Mouse (Mus musculus): Measurements from ENCODE around the gene Car15. TPM values are rescaled to one million over a fixed set of nuclear protein-coding genes. Genes with fewer than 3 reads are reported as not detected.

Car15 gene
- polyA plus RNA-seq, 1 experiment from 2014 or later = 2.8 TPM

DNA sequence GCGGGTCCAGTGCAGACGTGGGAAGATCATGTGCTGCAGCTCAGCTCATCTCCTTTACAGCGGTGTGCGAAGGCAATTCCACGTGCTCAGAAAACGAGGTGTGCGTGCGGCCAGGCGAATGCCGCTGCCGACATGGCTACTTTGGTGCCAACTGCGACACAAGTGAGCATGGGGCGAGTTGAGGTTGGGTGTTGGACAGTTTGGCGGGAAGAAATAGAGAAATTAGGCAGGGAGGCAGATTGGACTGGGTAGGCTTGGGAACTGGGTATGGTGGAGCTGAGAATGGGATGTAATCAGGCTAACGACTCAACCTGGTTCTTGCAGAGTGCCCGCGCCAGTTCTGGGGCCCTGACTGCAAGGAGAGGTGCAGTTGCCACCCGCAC lies 35.7 kb downstream of the Car15 start:
- peaks cover 39% of the 10 kb centered on the region for H3K27me3 ChIP-seq

DNA sequence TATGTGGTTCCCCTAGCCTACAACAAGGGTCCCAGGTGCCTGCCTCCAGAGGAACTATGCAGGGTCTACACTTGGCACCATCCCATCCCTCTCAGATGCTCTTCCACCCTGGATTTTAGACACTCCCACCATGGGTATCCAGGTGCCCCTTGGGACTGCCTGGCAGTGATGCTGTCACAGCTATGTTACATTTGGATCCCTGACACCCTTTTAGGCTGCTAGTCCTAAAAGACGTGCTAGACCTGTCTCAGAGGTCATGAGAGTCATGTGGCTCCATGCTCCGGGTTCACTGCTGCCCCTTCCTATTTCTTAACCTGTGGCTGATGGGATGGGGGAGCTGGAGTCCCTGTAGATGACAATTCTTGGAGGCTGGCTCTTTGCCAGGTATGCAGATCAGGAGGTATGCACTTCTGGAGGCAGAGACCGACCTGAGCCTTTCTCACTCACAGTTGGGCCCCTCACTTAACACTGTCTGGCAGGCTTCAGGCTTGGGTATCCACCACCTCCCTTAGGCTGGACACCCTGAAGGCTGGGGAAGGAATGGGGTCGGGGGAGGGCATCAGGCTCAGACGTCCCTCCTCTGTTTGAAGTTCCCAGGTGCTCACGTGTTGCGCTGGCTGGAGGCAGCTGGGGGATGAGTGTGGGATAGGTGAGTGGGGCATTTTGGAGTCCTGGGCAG lies 36.2 kb downstream of the Car15 start:
- Histone ChIP-seq H3K9me3 (replicated peaks) (no peaks in the 10 kb centered on the region), H3K4me2 (replicated peaks) (peak overlapping the region; percentile 81), H3K4me3 (replicated peaks) (0 out of 2 replicates have a peak overlapping the region, but pooled peaks have one; percentile 28), H3K9ac (no peak overlapping the region), H3K27ac (replicated peaks) (no peak overlapping the region), H3K27me3 (peaks cover 39% of the 10 kb centered on the region), H3K4me1 (peaks cover 85% of the 10 kb centered on the region), H3K36me3 (no peaks in the 10 kb centered on the region; the same call in 1 of the 2 replicates)
- 21% methylated on average over 7 of the region's 7 CpGs for WGBS
- no peak for ATAC-seq (ENCODE audit: insufficient number of reproducible peaks, low FRiP score, low TSS enrichment, low read depth)

More for the DNA sequence above, 35.7 kb downstream of the Car15 start:
- 22% methylated on average over 18 of the region's 18 CpGs for WGBS
- Histone ChIP-seq H3K36me3 (no peaks in the 10 kb centered on the region; the same call in 1 of the 2 replicates), H3K4me3 (replicated peaks) (peak overlapping the region; percentile 28), H3K9me3 (replicated peaks) (no peaks in the 10 kb centered on the region), H3K9ac (no peak overlapping the region; the same call in 1 of the 2 replicates), H3K4me1 (peaks cover 90% of the 10 kb centered on the region), H3K27ac (replicated peaks) (no peak overlapping the region), H3K4me2 (replicated peaks) (peak overlapping the region; percentile 81)
- no peak for ATAC-seq (ENCODE audit: insufficient number of reproducible peaks, low FRiP score, low TSS enrichment, low read depth)

GRCm38 (mm10) chr16:17799584-17799983 lies 38.6 kb downstream of the Car15 start:
- H3K27ac ChIP-seq (replicated peaks) = no peak overlapping the region
- ATAC-seq (ENCODE audit: insufficient number of reproducible peaks, low FRiP score, low TSS enrichment, low read depth) = no peak
- no peak overlapping the region for H3K9ac ChIP-seq
- peak overlapping the region; percentile 55 for H3K4me2 ChIP-seq (replicated peaks)
- H3K4me3 ChIP-seq (replicated peaks) = peak overlapping the region; percentile 70
- peaks cover 77% of the 10 kb centered on the region for H3K4me1 ChIP-seq
- H3K27me3 ChIP-seq = peaks cover 26% of the 10 kb centered on the region
- no peaks in the 10 kb centered on the region for H3K9me3 ChIP-seq (replicated peaks)
- no peaks in the 10 kb centered on the region for H3K36me3 ChIP-seq

- peaks cover 66% of the 10 kb centered on the region for H3K4me1 ChIP-seq
- peak; percentile 75 for ATAC-seq (ENCODE audit: insufficient number of reproducible peaks, low FRiP score, low TSS enrichment, low read depth)
- peak overlapping the region; percentile 70 for H3K4me3 ChIP-seq (replicated peaks)
- H3K4me2 ChIP-seq (replicated peaks) = peak overlapping the region; percentile 55
- H3K9me3 ChIP-seq (replicated peaks) = no peaks in the 10 kb centered on the region
- WGBS = 3% methylated on average over 45 of the region's 45 CpGs
- peak overlapping the region; percentile 89 for H3K9ac ChIP-seq
- H3K36me3 ChIP-seq = 0 out of 2 replicates have a peak, but pooled peaks cover under 1% of the 10 kb centered on the region
- H3K27ac ChIP-seq (replicated peaks) = peak overlapping the region; percentile 97
- peaks cover 23% of the 10 kb centered on the region for H3K27me3 ChIP-seq
Measured at GRCm38 (mm10) chr16:17798321-17799180, 39.6 kb downstream of the Car15 start.

- ATAC-seq (ENCODE audit: insufficient number of reproducible peaks, low FRiP score, low TSS enrichment, low read depth) = peak; percentile 3; the same call in 1 of the 2 replicates
- Histone ChIP-seq H3K4me1 (peaks cover 60% of the 10 kb centered on the region), H3K4me2 (replicated peaks) (peak overlapping the region; percentile 55), H3K9ac (peak overlapping the region; percentile 89), H3K27ac (replicated peaks) (peak overlapping the region; percentile 97), H3K27me3 (peaks cover 17% of the 10 kb centered on the region), H3K36me3 (peaks cover 8% of the 10 kb centered on the region; the same call in 1 of the 2 replicates), H3K4me3 (replicated peaks) (peak overlapping the region; percentile 70), H3K9me3 (replicated peaks) (no peaks in the 10 kb centered on the region)
- WGBS = 2% methylated on average over 29 of the region's 29 CpGs
Measured at GRCm38 (mm10) chr16:17797812-17798311, 40.3 kb downstream of the Car15 start.

DNA sequence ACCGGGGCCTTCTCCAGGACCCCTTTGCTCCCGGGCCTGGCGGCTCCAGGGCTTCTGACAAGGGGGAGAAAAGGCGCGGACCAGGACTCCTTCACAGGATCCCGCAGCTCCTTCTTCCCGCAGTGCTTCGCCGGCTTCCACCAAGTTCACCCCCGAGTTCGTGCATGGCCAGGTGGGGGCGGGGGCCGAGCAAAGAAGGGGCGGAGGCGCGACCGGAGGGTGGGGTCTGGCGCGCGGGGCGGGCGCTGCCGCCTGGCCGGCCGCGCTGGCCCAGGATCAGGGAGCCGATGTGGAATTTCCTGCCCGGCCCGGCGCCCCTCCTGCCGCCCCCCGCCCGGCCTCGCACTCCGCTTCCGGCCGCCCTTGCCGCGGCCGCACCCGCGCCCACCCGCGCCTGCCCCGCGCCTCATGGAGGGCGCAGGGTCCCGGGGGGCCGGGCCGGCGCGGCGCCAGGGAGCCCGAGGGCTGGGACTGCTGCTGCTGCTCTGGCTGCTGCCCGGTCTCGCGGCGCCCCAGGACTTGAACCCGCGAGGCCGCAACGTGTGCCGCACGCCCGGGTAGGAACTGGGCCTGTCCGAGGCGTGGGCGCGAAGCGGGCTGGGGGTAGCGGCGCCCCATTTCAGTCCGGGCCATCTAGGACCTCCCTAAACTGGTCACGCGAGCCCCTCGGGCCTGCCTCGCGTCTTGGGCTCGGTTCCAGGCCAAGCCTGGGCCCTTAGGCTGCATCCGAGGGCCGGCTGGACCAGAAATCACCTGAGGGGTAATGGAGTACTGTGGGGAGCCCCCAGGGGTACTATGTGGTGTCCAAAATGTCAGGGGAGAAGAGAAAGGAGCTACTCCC lies 41.0 kb downstream of the Car15 start, which contains the start of gene Scarf2:
TSS of gene Scarf2 (plus strand) at position 312 of the 841 bp plus-strand sequence.
- peaks cover 15% of the 10 kb centered on the region for H3K36me3 ChIP-seq
- peak within 1 kb of the TSS; percentile 97 for H3K27ac ChIP-seq (replicated peaks)
- H3K27me3 ChIP-seq = peaks cover 10% of the 10 kb centered on the region
- peak within 1 kb of the TSS; percentile 55 for H3K4me2 ChIP-seq (replicated peaks)
- no peaks in the 10 kb centered on the region for H3K9me3 ChIP-seq (replicated peaks)
- WGBS = 1% methylated on average over 80 of the region's 81 CpGs
- peak within 1 kb of the TSS; percentile 89 for H3K9ac ChIP-seq
- peak; percentile 75 for ATAC-seq (ENCODE audit: insufficient number of reproducible peaks, low FRiP score, low TSS enrichment, low read depth)
- peak within 1 kb of the TSS; percentile 70 for H3K4me3 ChIP-seq (replicated peaks)
- peaks cover 53% of the 10 kb centered on the region for H3K4me1 ChIP-seq

GRCm38 (mm10) chr16:17796519-17796918 lies 41.6 kb downstream of the Car15 start:
- ATAC-seq (ENCODE audit: insufficient number of reproducible peaks, low FRiP score, low TSS enrichment, low read depth) = no peak
- H3K4me1 ChIP-seq = peaks cover 46% of the 10 kb centered on the region
- H3K4me3 ChIP-seq (replicated peaks) = peak overlapping the region; percentile 70
- H3K4me2 ChIP-seq (replicated peaks) = peak overlapping the region; percentile 55
- H3K27me3 ChIP-seq = peaks cover 3% of the 10 kb centered on the region
- no peaks in the 10 kb centered on the region for H3K9me3 ChIP-seq (replicated peaks)
- H3K9ac ChIP-seq = 0 out of 2 replicates have a peak overlapping the region, but pooled peaks have one; percentile 89
- peaks cover 21% of the 10 kb centered on the region for H3K36me3 ChIP-seq
- H3K27ac ChIP-seq (replicated peaks) = peak overlapping the region; percentile 97

DNA sequence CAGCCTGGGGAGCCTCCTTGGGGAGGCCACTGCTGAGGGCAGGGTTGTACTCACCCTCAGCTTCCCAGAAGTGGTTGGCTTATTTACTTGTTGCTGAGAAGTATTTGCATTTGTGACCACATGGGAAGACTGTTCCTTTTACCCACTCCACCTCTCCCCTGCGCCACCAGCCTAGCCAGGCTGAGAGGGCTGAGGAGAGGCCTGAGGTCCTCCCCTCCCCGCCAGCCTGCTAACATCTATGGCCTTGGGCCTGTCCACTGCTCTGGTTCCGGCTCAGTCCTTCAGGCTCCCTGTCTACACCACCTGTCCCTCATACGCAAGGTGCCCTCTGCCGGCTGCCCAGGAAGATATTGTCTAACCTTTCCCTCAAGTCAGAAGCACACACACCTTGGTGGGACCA lies 42.5 kb downstream of the Car15 start:
- Histone ChIP-seq H3K9ac (no peak overlapping the region), H3K36me3 (peaks cover 28% of the 10 kb centered on the region)
- 66% methylated on average over 5 of the region's 5 CpGs for WGBS

GRCm38 (mm10) chr16:17794047-17794446 lies 44.1 kb downstream of the Car15 start:
- Histone ChIP-seq H3K27ac (replicated peaks) (no peak overlapping the region), H3K9ac (no peak overlapping the region), H3K4me3 (replicated peaks) (no peak overlapping the region), H3K36me3 (peaks cover 42% of the 10 kb centered on the region), H3K27me3 (no peaks in the 10 kb centered on the region), H3K4me2 (replicated peaks) (no peak overlapping the region), H3K9me3 (replicated peaks) (no peaks in the 10 kb centered on the region), H3K4me1 (peaks cover 23% of the 10 kb centered on the region)
- ATAC-seq (ENCODE audit: insufficient number of reproducible peaks, low FRiP score, low TSS enrichment, low read depth) = no peak
- WGBS = 84% methylated on average over 4 of the region's 4 CpGs

More for the DNA sequence above, 42.5 kb downstream of the Car15 start:
- H3K27ac ChIP-seq (replicated peaks) = peak overlapping the region; percentile 17; the same call in 1 of the 2 replicates
- no peaks in the 10 kb centered on the region for H3K27me3 ChIP-seq
- ATAC-seq (ENCODE audit: insufficient number of reproducible peaks, low FRiP score, low TSS enrichment, low read depth) = no peak
- no peak overlapping the region for H3K4me2 ChIP-seq (replicated peaks)
- H3K4me1 ChIP-seq = peaks cover 37% of the 10 kb centered on the region
- no peaks in the 10 kb centered on the region for H3K9me3 ChIP-seq (replicated peaks)
- no peak overlapping the region for H3K4me3 ChIP-seq (replicated peaks)

GRCm38 (mm10) chr16:17792728-17793127 lies 45.4 kb downstream of the Car15 start:
- Histone ChIP-seq H3K4me3 (replicated peaks) (no peak overlapping the region), H3K27me3 (no peaks in the 10 kb centered on the region), H3K4me2 (replicated peaks) (no peak overlapping the region), H3K9me3 (replicated peaks) (no peaks in the 10 kb centered on the region), H3K27ac (replicated peaks) (no peak overlapping the region), H3K9ac (no peak overlapping the region), H3K4me1 (peaks cover 15% of the 10 kb centered on the region), H3K36me3 (peaks cover 53% of the 10 kb centered on the region)
- WGBS = 78% methylated on average over 3 of the region's 3 CpGs
- no peak for ATAC-seq (ENCODE audit: insufficient number of reproducible peaks, low FRiP score, low TSS enrichment, low read depth)

Measured in embryonic facial prominence, embryonic 15.5 days (tissue).